Mouse (Mus musculus): ENCODE measurements around the gene Olfr215. TPM values are rescaled to one million over a fixed set of nuclear protein-coding genes. Genes with fewer than 3 reads are reported as not detected.

The Olfr215 gene
- not detected in 2 replicates for polyA plus RNA-seq (2012; rRNA removed)

GRCm38 (mm10) chr6:116584095-116584494 is at the start of gene Olfr215:
Gene Olfr215 (minus strand): TSS chr6:116584195.

DNA sequence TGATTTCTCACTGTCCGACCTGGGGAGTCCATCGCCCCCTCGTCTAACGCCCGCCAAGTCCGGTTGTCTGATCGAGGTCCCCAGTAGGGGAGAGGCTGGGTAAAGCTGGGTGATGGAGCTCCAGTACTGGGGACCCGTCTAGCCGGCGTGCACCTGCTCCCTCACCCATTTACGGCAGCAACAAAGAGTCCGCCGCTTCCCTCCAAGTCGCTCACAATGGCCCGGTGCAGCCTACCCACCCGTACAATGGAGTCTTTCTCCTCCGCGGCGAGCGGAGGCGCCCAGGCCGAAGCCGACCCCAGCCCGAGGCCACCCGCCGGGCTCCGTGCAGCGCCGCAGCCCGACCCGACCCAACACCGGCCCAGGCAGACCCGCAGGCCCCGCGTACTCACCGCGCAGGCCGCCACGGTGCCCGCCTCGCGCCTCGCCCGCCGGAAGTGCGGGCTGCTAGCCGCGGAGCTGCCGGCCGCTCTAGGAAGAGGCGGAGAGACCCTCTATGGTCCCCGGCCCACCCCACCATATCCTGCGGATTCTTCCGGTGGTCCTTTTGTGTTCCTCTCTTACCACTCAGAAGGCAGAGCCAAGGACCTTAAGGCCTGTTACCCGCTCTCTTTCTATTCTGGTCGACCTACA is 44.7 kb upstream of the Olfr215 start, which contains the start of gene Zfp422:
Gene Zfp422 (minus strand): TSS at position 461 of the 633 bp plus-strand sequence.

GRCm38 (mm10) chr6:116553935-116554334 is 30.1 kb downstream of the Olfr215 start, which contains the start of gene Olfr214:
Gene Olfr214 (plus strand): TSS chr6:116554235.

DNA sequence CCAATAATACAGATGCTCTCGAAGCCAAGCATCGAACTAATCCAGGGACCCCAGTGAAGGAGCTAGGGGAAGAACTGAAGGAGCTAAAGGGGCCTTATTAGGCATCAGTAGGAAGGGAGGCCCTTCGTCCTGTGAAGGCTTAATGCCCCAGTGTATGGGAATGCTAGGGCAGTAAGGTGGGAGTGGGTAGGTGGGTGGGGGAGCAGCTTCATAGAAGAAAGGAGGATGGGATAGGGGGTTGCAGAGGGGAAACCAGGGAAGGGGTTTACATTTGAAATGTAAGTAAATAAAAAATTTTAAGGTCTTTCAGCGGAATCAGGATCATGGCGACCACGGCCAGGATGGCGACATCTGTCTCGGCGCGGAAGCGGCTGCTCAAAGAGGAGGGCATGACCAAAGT is 33.2 kb downstream of the Olfr215 start, which contains the start of gene Gm5580:
Gene Gm5580 (plus strand): TSS at position 301 of the 400 bp plus-strand sequence.

DNA sequence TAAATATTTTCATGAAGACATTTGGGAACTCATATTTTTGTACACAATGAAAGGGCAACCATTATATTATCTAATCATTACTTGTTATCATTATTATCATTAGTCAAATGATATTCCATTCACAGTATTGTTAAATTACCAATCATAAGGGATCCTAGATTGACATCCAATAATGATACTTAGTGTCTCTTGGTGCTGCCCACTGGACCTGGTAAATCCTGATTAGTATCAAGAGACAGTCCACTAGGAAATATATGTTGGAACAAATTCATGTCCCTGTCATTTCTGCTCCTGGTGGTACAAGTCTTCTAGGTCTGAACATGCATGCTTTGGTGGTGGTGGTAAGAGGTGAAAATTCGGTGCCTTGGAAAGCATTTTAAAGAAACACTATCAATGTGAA is 45.8 kb downstream of the Olfr215 start, which contains the start of gene Olfr213:
Gene Olfr213 (plus strand): TSS at position 301 of the 400 bp plus-strand sequence.

Other genes starting within 250 kb of the Olfr215 start
- gene March8, start 246.2 kb downstream of the Olfr215 start, polyA plus RNA-seq (2012; rRNA removed) = 51.5 and 57.2 TPM in 2 replicates
- 4.3 and 5.5 TPM in 2 replicates for gene Alox5, start 123.0 kb downstream of the Olfr215 start, polyA plus RNA-seq (2012; rRNA removed)
- gene Olfr211, start 95.1 kb downstream of the Olfr215 start, polyA plus RNA-seq (2012; rRNA removed) = not detected in 2 replicates
- not detected in 2 replicates for gene Olfr212, start 77.7 kb downstream of the Olfr215 start, polyA plus RNA-seq (2012; rRNA removed)
- gene Olfr213, start 45.7 kb downstream of the Olfr215 start, polyA plus RNA-seq (2012; rRNA removed) = not detected in 2 replicates
- 0.03 and 0.04 TPM in 2 replicates for gene Gm5580, start 33.1 kb downstream of the Olfr215 start, polyA plus RNA-seq (2012; rRNA removed)
- not detected in 2 replicates for gene Olfr214, start 30.0 kb downstream of the Olfr215 start, polyA plus RNA-seq (2012; rRNA removed)
- 19.6 and 20.7 TPM in 2 replicates for gene Zfp422, start 44.8 kb upstream of the Olfr215 start, polyA plus RNA-seq (2012; rRNA removed)
- gene Depp1, start 66.4 kb upstream of the Olfr215 start, polyA plus RNA-seq (2012; rRNA removed) = 110 and 114 TPM in 2 replicates
- gene Rassf4, start 89.8 kb upstream of the Olfr215 start, polyA plus RNA-seq (2012; rRNA removed) = 3.0 and 3.4 TPM in 2 replicates
- gene Tmem72, start 132.7 kb upstream of the Olfr215 start, polyA plus RNA-seq (2012; rRNA removed) = under 0.01 and 0.04 TPM in 2 replicates

Data from liver, embryonic 18 days (tissue).